Mouse (Mus musculus) liver, embryonic 14 days (tissue): ENCODE measurements around the gene Mindy3. TPM values are rescaled to one million over a fixed set of nuclear protein-coding genes. Genes with fewer than 3 reads are reported as not detected.

Source experiments
- polyA plus RNA-seq: library from polyadenylated mRNA; depleted of rRNA; stranded (reverse); fragments of >200 nt; gene quantifications from 2 replicates; pipeline ENCODE4 v1.2.3, GENCODE M21; 2012; rRNA removed

The Mindy3 gene
- polyA plus RNA-seq = 11.1 and 13.5 TPM in 2 replicates

DNA sequence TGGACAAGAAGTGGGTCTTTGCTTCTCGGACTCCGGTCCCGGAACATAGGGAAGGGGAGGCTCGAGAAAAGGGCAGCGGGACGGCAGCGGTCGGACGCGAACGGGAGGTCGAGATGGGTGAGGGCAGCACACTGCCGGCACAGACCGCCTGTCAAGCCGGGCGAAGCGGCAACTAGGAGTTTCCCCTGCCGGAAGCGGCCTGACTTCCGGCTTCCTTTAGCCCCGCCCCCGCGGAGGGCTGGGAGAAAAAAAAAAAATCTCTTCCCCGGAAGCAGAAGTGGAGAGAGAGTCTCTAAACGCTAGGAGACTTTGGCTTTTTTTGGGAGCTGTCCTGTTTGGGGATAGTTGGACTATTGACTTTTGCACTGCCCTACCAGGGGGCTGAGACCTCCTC is at the start of gene Mindy3:
Gene Mindy3, minus strand, starts transcription at position 209 of the 394 bp plus-strand sequence.

DNA sequence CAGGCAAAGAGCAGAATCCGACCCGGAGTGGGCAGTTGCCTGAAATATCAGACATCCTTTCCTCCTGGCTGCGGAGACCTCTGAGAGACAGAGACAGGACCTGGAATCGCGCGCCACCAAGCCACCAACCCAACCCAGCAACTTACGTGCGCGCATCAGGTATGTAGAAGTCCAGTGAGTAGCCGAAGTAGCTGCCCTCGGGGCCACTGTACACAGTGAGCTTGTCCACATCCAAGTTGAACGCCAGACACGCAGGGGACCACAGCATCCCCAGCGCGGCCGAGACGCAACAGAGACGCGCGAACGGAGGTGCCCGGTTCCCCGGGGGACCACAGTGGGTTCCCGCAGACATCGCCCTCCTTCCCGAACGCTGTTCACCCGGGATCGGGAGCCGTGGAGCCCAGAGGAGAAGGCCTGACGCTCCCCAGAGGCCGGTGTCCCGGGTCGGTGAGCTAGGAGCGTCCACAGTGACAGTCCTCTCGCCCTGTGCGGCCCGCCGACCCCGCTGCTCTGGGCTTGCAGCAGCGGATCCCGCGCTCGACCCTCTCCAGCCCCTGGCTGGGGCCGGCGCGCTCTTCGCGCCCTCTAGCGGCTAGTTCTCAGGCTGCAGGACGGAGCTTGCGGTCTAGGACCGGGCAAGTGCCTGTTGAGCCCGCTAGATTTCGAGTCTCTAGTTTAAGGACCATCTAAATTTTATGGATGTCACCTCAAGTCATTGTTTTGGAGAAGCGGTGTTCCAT is 117.7 kb downstream of the Mindy3 start, which contains the start of gene Itga8:
Gene Itga8, minus strand, starts transcription at position 492 of the 740 bp plus-strand sequence.

Other genes starting within 250 kb of the Mindy3 start
- gene Itga8, start 117.5 kb downstream of the Mindy3 start, polyA plus RNA-seq = 1.2 and 1.4 TPM in 2 replicates